Mouse (Mus musculus) CH12F3 (cell line): ENCODE measurements at regions not wholly inside any gene's neighbourhood (a gene's known extent, or its start where the extent isn't known, plus 50 kb on each side); places are given as distances from the start of the nearest gene placed in this dataset.

Experiments used
- in situ Hi-C: fragments of 300-500 bp; cut with MboI; formaldehyde crosslinking; loops from 2 replicates; pipeline ENCODE4 v1.14.3; 2020; ENCODE audit warnings: low sequenced_read_pairs

DNA sequence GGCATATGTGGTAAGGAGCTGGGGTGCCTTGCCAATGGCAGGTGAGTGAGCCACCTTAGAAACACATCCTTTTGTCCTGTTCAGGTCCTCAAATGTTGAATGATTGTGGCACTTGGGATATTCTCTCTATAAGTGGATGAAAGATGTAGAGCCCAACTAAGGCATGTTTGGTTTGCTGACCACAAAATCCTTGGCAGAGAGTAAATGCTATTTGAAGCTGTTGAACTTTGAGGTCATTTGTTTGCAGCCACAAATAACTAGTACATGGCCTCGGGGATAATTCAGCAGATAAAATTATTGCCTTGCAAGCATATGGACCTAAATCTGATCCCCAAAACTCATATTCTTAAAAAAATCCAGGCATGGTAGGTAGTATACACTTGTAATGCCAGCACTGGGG is 281.2 kb downstream of the Cd47 start:
- in situ Hi-C loops, result no loop called here

DNA sequence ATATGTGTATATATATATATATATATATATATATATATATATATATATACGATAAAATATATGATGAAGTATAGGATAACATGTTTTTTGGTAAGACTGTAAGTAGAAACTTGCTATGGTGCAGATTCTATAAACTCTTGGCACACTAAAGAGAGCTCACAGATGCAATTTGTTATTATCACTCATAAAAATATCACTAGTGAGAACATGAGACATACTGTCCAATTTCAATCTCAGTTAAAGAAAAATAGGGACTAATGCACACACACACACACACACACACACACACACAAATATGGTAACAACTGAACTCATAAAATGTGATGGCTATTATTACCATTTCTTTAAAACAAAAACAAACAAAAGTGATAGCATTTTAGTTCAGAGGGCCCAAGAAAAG is 292.0 kb downstream of the Cd47 start:
- in situ Hi-C loops, result no loop called here

DNA sequence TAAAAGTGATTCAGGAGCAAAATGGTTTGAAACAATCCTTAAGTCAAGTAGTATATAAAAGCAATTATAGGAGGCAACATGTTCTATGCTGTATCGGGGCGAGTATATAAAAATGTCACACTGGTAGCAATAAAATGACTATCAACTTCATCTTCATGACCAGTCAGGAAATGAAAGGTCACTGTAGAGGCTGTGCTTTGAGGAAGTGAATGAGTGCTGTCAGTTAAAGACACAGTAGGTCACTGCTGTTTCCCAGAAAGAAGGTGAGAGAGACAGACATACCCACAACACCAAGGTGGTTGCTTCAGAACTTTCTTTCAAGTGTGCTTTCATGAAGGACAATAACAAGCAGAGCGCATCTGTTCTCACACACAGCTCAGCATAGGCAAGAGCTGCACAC is 292.4 kb downstream of the Cd47 start:
- in situ Hi-C loops, result no loop called here

DNA sequence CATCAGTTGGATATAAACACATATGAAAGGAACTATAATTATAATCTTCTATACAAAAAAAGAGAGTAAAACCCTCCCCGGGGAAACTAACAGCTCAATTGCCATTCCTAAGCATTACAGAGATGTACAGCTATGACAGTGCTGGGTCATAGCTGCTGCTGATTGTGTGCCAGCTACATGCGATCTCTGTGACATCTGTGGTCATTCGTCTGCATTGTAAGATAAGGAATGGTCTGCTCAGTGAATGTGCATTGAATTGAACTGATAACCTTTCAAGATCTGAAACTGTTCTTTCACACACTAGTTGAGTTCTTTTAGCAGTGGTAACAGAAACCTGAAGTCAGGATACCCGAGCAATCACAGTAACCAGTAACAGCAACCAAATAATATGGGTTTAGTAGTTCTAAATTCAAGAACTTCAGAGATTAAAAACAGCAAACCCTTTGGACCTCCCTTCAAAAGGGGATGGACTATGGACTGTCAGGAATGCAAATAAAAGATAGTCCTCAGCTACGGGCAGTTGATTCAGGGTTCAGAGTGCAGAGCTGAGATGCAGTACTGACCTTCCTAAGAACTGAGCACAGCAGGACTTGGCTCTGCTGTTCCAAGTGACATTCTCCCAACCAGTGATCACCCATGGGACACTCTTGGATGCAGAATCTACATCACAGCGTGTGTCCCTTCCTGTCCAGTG is 295.7 kb downstream of the Cd47 start:
- in situ Hi-C loops, result no loop called here

DNA sequence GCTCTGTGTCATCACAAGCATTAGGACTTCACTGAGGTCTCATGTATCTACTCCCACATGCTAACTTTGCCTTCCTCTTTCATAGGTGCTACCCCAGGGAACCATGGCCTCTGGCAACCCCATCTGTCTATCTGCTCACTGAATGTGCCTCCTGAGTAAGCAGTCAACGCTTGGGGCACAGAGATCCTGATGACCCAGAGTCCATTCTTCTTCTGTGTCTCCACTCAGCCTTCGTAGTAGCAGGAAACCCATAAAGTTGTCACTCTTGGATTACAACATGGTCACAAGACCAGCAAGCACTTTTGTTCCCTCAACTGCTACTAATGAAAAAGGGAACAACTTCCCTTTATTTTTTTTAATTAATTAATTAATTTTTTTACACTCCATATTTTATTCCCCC is 296.2 kb downstream of the Cd47 start:
- in situ Hi-C loops, result no loop called here

- in situ Hi-C loops, result no loop called here
Measured at GRCm38 (mm10) chr16:50103340-50103739, 303.0 kb downstream of the Cd47 start.

- in situ Hi-C loops, result no loop called here
Measured at GRCm38 (mm10) chr16:50118150-50118549, 314.0 kb downstream of the Bbx start.

DNA sequence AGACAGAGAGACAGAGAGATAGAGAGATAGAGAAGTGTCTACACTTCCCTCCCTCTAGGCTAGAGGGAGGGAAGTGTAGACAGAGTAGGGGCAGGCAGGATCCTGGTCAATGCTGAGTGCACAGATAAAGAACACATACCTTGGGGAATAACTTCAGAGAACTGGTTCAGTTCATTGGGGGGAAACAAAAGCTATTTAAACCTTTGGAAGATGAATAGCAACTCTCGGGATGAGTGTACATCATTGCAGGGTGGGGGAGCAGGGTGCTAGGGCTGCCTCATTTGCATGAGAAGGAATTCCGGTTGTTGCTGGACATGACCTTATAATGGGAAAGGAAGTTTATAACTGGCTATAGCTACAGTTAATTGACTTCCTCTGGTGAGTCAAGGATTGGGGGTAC is 309.7 kb downstream of the Bbx start:
- in situ Hi-C loops, result no loop called here

GRCm38 (mm10) chr16:50124646-50125045 is 307.5 kb downstream of the Bbx start:
- in situ Hi-C loops, result no loop called here

GRCm38 (mm10) chr16:50125564-50125963 is 306.6 kb downstream of the Bbx start:
- in situ Hi-C loops, result no loop called here

DNA sequence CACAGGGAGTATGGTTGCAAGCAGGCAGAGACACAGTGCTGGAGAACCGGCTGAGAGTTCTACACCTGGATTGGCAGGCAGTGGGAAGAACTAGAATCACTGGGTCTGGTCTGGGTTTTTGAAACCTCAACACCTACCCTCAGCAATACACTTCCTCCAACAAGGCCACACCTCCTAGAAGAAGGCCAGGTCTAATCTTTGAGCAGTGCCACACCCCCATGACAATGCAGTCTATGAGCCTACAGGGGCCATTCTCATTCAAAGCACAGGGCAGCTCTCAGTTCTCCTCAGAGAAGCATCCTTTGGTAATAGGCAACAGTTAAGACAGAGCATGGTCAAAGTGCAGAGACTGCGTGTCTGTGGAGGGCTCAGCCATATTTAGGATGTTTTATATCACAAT is 300.8 kb downstream of the Bbx start:
- in situ Hi-C loops, result no loop called here
